Mouse (Mus musculus): Measurements from ENCODE around the gene Gm17660.

GRCm38 (mm10) chr5:104104111-104104510 is 26.7 kb upstream of the Gm17660 start:
- TF ChIP-seq CTCF (IDR thresholded peaks at IDR 0.05; ENCODE audit: borderline replicate concordance, insufficient read depth, low read depth, low read length) (no peak), POLR2A (IDR thresholded peaks at IDR 0.05; ENCODE audit: borderline replicate concordance, insufficient read depth, low read length) (no peak)
